Mouse (Mus musculus) myocyte (in vitro differentiated cells): ENCODE measurements at regions not wholly inside any gene's neighbourhood (a gene's known extent, or its start where the extent isn't known, plus 50 kb on each side); places are given as distances from the start of the nearest gene placed in this dataset.

Source experiments
- MAX ChIP-seq: IDR thresholded peaks from one replicate; pipeline ENCODE4 v1.6.1; 2011; ENCODE audit warnings: low read depth, mild to moderate bottlenecking, control low read depth
- MYOG ChIP-seq, 3 experiments: IDR thresholded peaks; one replicate each; pipeline ENCODE4 v1.6.1; 2011; ENCODE audit warnings: control low read depth in 2 of 3, low read depth in 2 of 3, mild to moderate bottlenecking in 2 of 3; ENCODE audit not compliant: insufficient read length in 2 of 3, control insufficient read depth in 1 of 3, insufficient read depth in 1 of 3
- POLR2A ChIP-seq: IDR thresholded peaks from one replicate; pipeline ENCODE4 v1.6.1; 2011; ENCODE audit warnings: low read depth, mild to moderate bottlenecking, control low read depth, moderate library complexity; ENCODE audit not compliant: insufficient read length
- TCF12 ChIP-seq: IDR thresholded peaks from one replicate; pipeline ENCODE4 v1.6.1; 2011; ENCODE audit warnings: mild to moderate bottlenecking, control low read depth; ENCODE audit not compliant: poor library complexity, insufficient read depth, severe bottlenecking
- USF1 ChIP-seq: IDR thresholded peaks from one replicate; pipeline ENCODE4 v1.6.1; 2011; ENCODE audit warnings: low read depth, mild to moderate bottlenecking, control low read depth, moderate library complexity

GRCm38 (mm10) chr8:26363616-26364015 is 244.3 kb downstream of the Gm45692 start:
- TF ChIP-seq POLR2A: no peak
- no peak for TF ChIP-seq MYOG (IDR thresholded peaks at IDR 0.05; ENCODE audit: control insufficient read depth in 1 of 3, insufficient read depth in 1 of 3, insufficient read length in 2 of 3, low read depth in 2 of 3)
- TF ChIP-seq USF1: no peak
- TF ChIP-seq TCF12: no peak
- TF ChIP-seq MAX: no peak
